Mouse (Mus musculus): ENCODE measurements around the gene Kif2c. TPM values are rescaled to one million over a fixed set of nuclear protein-coding genes. Genes with fewer than 3 reads are reported as not detected.

The Kif2c gene
- polyA plus RNA-seq, 1 experiment from 2014 or later = 137 TPM

DNA sequence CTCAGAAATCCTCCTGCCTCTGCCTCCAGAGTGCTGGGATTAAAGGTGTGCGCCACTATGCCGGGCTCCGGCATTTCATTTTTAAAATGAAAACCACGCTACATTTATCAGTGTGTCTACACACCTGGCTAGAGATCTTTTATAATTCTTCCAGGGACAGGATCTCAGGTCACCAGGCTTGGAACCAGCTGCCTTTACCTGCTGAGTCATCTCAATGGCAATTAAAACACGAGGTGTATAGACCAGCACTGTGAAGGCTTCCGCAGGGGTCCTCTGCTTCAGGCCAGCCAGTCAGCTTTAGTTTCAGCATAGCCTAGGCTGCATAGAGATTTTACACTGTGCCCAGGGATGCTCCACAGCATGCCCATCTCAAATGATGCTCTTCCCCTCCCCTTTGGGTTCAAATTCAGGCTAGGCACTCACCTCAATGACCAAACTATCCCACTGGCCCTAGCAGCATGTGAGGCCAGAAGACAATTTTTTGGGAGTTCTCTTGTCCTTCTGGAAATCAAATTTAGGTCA, 32.2 kb downstream of the Kif2c start:
- WGBS = 85% methylated on average over 6 of the region's 6 CpGs
- no peak overlapping the region for H3K4me2 ChIP-seq (ENCODE audit: low read depth, low read length)
- H3K9me3 ChIP-seq (replicated peaks; ENCODE audit: control insufficient read depth, low read length) = no peaks in the 10 kb centered on the region
- no peaks in the 10 kb centered on the region; the same call in 1 of the 2 replicates for H3K4me1 ChIP-seq (ENCODE audit: control insufficient read depth, insufficient read depth, low read length)
- peaks cover 21% of the 10 kb centered on the region for H3K36me3 ChIP-seq (replicated peaks; ENCODE audit: control insufficient read depth, insufficient read depth, low read depth, low read length)
- no peak overlapping the region for H3K4me3 ChIP-seq (ENCODE audit: low read depth, low read length)
- no peak for DNase-seq (ENCODE audit: low spot score)
- ATAC-seq (replicated peaks; ENCODE audit: insufficient number of reproducible peaks, low FRiP score, low TSS enrichment, low read depth) = 0 out of 2 replicates have a peak, but pooled peaks have one; percentile 27
- H3K27me3 ChIP-seq (ENCODE audit: control insufficient read depth, insufficient read depth, low read length) = no peaks in the 10 kb centered on the region
- no peak overlapping the region for H3K27ac ChIP-seq (replicated peaks; ENCODE audit: low read depth, low read length)
- no peak overlapping the region for H3K9ac ChIP-seq (replicated peaks; ENCODE audit: low read length)

DNA sequence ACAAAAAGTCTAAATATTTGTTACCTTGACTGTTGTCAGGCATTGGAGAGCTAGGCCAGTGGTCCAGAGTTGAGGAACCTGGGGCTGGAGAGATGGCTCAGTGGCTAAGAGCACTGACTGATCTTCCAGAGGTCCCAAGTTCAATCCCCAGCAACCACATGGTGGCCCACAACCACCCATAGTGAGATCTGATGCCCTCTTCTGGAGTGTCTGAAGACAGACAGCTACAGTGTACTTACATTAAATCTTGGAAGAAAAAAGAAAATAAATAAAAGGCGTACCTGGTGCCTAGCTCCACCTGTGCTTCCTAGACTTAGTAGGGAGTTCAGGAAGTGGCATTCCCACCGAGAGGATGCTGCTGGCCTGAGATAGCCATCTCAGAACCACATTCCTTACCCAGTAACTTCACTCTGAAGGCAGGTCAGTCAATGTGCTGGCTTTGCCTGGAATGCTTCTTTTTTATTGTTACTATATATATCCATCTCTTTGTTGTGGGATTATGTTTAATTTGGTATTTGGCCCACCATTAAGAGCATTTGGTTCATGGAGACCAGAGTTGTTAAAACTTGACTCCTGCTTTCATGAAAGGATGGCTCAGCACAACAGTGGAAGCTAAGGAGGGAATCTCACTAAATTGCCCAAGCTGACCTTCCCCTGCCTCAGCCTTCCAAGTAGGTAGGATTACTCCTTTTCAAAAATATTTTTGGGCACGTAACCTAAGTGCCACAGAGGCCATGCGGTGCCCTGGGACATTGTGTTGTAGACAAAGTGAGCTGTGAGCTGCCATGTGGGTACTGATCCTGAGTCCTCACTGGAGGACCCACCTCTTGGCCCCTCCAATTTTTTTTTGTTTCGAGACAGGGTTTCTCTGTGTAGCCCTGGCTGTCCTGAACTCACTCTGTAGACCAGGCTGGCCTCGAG, 32.9 kb downstream of the Kif2c start:
- no peak overlapping the region for H3K4me2 ChIP-seq (ENCODE audit: low read depth, low read length)
- H3K4me3 ChIP-seq (ENCODE audit: low read depth, low read length) = no peak overlapping the region
- no peak overlapping the region for H3K9ac ChIP-seq (replicated peaks; ENCODE audit: low read length)
- H3K27ac ChIP-seq (replicated peaks; ENCODE audit: low read depth, low read length) = no peak overlapping the region
- no peaks in the 10 kb centered on the region; the same call in 1 of the 2 replicates for H3K4me1 ChIP-seq (ENCODE audit: control insufficient read depth, insufficient read depth, low read length)
- H3K36me3 ChIP-seq (replicated peaks; ENCODE audit: control insufficient read depth, insufficient read depth, low read depth, low read length) = peaks cover 21% of the 10 kb centered on the region
- ATAC-seq (replicated peaks; ENCODE audit: insufficient number of reproducible peaks, low FRiP score, low TSS enrichment, low read depth) (no peak), DNase-seq (ENCODE audit: low spot score) (no peak)
- WGBS = 75% methylated on average over 6 of the region's 6 CpGs
- no peaks in the 10 kb centered on the region for H3K27me3 ChIP-seq (ENCODE audit: control insufficient read depth, insufficient read depth, low read length)
- H3K9me3 ChIP-seq (replicated peaks; ENCODE audit: control insufficient read depth, low read length) = no peaks in the 10 kb centered on the region

DNA sequence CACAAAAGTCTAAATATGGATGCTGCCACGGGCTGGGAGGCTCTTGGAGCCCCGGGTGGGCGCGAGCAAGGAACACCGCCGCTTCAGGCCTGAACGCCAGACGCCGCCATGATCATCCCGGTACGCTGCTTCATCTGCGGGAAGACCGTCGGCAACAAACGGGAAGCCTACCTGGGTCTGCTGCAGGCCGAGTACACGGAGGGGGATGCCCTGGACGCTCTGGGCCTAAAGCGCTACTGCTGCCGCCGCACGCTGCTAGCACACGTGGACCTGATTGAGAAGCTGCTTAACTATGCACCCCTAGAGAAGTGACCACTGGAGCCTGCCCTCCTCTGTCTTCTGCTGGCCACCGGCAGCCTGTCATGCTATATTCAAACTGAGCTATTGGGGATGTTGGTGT, 33.6 kb downstream of the Kif2c start:
- WGBS = 65% methylated on average over 24 of the region's 24 CpGs
- no peak for ATAC-seq (replicated peaks; ENCODE audit: insufficient number of reproducible peaks, low FRiP score, low TSS enrichment, low read depth)

DNA sequence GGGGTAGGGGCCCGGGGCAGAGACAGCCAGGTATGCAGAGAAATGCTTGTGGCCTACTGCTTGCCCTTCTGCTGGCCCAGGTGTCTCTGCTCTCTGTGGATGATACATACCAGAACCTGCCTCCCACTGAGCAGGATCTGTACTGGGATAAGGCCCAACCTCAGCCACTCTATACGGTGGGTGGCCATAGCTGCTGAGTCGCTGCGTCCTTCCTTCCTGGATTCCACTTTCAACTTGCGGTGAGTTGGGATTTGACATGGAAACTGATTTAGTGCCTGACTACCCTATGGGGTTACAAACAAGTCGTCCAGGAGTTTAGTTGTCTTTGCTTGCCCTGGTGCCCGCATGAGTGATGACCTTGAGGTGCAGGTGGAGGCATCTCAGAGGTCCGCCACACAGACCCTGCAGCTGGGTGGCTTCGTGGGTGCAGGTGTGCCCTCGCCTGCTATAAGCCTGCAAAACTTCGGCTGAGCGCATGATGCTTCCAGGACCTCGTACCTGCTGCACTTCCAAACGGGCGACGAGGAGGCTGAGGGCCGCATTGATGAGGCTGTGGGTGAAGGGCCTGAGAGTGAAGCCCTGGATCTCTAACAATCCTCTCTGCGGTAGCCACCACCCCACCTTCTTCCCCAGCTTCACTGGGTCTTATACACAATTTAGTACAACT, 34.3 kb downstream of the Kif2c start:
- H3K9me3 ChIP-seq (replicated peaks; ENCODE audit: control insufficient read depth, low read length) = no peaks in the 10 kb centered on the region
- H3K27ac ChIP-seq (replicated peaks; ENCODE audit: low read depth, low read length) = no peak overlapping the region
- no peak for ATAC-seq (replicated peaks; ENCODE audit: insufficient number of reproducible peaks, low FRiP score, low TSS enrichment, low read depth)
- 86% methylated on average over 18 of the region's 18 CpGs for WGBS
- no peak overlapping the region for H3K9ac ChIP-seq (replicated peaks; ENCODE audit: low read length)
- peaks cover 20% of the 10 kb centered on the region for H3K36me3 ChIP-seq (replicated peaks; ENCODE audit: control insufficient read depth, insufficient read depth, low read depth, low read length)
- H3K27me3 ChIP-seq (ENCODE audit: control insufficient read depth, insufficient read depth, low read length) = no peaks in the 10 kb centered on the region
- H3K4me2 ChIP-seq (ENCODE audit: low read depth, low read length) = no peak overlapping the region
- no peak overlapping the region for H3K4me3 ChIP-seq (ENCODE audit: low read depth, low read length)
- DNase-seq (ENCODE audit: low spot score) = no peak
- H3K4me1 ChIP-seq (ENCODE audit: control insufficient read depth, insufficient read depth, low read length) = no peaks in the 10 kb centered on the region; the same call in 1 of the 2 replicates

More for the DNA sequence above, 33.6 kb downstream of the Kif2c start:
- Histone ChIP-seq H3K4me1 (ENCODE audit: control insufficient read depth, insufficient read depth, low read length) (no peaks in the 10 kb centered on the region; the same call in 1 of the 2 replicates), H3K4me3 (ENCODE audit: low read depth, low read length) (no peak overlapping the region), H3K9ac (replicated peaks; ENCODE audit: low read length) (no peak overlapping the region), H3K4me2 (ENCODE audit: low read depth, low read length) (no peak overlapping the region), H3K27me3 (ENCODE audit: control insufficient read depth, insufficient read depth, low read length) (no peaks in the 10 kb centered on the region), H3K9me3 (replicated peaks; ENCODE audit: control insufficient read depth, low read length) (no peaks in the 10 kb centered on the region), H3K27ac (replicated peaks; ENCODE audit: low read depth, low read length) (no peak overlapping the region), H3K36me3 (replicated peaks; ENCODE audit: control insufficient read depth, insufficient read depth, low read depth, low read length) (peaks cover 21% of the 10 kb centered on the region)
- DNase-seq (ENCODE audit: low spot score) = no peak

DNA sequence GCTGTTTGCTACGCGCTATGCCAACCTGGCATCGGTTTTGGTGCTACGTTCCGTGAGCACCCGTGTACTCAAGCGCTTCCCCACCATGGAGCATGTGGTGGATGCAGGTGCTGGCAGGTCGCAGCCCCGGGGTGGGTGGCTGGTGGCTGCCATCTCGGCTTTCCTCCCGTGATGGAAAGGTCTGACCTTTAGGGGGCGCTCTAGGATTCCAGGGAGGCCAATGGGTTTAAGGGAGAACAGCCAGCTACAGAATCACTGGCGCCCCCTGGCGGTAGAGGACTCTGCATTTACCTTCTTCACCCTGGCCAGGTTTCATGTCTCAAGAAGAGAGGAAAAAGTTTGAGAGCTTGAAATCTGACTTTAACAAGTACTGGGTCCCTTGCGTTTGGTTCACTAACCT, 36.3 kb downstream of the Kif2c start:
- Histone ChIP-seq H3K36me3 (replicated peaks; ENCODE audit: control insufficient read depth, insufficient read depth, low read depth, low read length) (peaks cover 5% of the 10 kb centered on the region), H3K9me3 (replicated peaks; ENCODE audit: control insufficient read depth, low read length) (no peaks in the 10 kb centered on the region), H3K4me1 (ENCODE audit: control insufficient read depth, insufficient read depth, low read length) (no peaks in the 10 kb centered on the region), H3K4me3 (ENCODE audit: low read depth, low read length) (no peak overlapping the region), H3K4me2 (ENCODE audit: low read depth, low read length) (no peak overlapping the region), H3K9ac (replicated peaks; ENCODE audit: low read length) (no peak overlapping the region), H3K27ac (replicated peaks; ENCODE audit: low read depth, low read length) (no peak overlapping the region), H3K27me3 (ENCODE audit: control insufficient read depth, insufficient read depth, low read length) (no peaks in the 10 kb centered on the region)
- WGBS = 31% methylated on average over 15 of the region's 15 CpGs
- DNase-seq (ENCODE audit: low spot score) (peak; percentile 87), ATAC-seq (replicated peaks; ENCODE audit: insufficient number of reproducible peaks, low FRiP score, low TSS enrichment, low read depth) (no peak)

DNA sequence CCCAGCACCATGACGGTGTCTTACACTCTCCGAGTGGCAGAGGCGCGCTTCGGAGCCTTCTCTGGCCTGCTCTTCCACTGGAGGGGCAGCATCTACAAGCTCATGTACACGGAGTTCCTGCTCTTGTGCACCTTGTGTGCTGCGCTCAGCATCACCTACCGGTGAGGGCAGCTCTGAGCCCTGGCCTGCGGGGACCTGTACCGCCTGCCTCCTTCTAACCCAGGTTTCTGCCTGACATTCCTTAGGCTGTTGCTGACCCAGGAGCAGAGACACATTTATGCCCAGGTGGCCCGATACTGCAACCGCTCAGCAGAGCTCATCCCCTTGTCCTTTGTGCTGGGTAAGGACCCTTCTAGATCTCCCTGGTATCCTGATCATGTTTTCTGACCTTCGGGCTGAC, 37.2 kb downstream of the Kif2c start:
- Histone ChIP-seq H3K4me3 (ENCODE audit: low read depth, low read length) (no peak overlapping the region), H3K9ac (replicated peaks; ENCODE audit: low read length) (no peak overlapping the region), H3K9me3 (replicated peaks; ENCODE audit: control insufficient read depth, low read length) (no peaks in the 10 kb centered on the region), H3K27ac (replicated peaks; ENCODE audit: low read depth, low read length) (no peak overlapping the region), H3K36me3 (replicated peaks; ENCODE audit: control insufficient read depth, insufficient read depth, low read depth, low read length) (peaks cover 2% of the 10 kb centered on the region), H3K4me2 (ENCODE audit: low read depth, low read length) (no peak overlapping the region), H3K27me3 (ENCODE audit: control insufficient read depth, insufficient read depth, low read length) (no peaks in the 10 kb centered on the region), H3K4me1 (ENCODE audit: control insufficient read depth, insufficient read depth, low read length) (no peaks in the 10 kb centered on the region)
- ATAC-seq (replicated peaks; ENCODE audit: insufficient number of reproducible peaks, low FRiP score, low TSS enrichment, low read depth) = no peak
- no peak for DNase-seq (ENCODE audit: low spot score)
- WGBS = 93% methylated on average over 13 of the region's 13 CpGs

DNA sequence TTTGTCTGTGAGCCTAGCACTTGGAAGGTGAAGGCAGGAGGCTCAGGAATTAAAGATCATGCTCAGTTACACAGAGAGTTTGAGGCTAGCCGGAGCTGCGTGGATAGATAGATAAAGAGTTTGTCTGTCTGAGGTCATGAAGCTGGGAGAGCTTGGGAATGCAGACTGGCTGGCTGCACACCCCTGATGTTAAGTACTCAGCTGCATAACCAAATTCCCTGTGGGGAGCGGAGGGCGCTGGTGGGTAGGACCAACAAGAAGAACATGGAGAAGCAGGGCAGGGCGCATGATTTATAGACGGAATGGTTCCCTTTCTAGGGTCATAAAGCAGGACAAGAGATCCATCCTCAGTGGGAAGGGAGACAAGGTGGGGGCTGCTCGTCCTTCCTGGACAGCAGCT, 39.4 kb downstream of the Kif2c start:
- no peaks in the 10 kb centered on the region for H3K4me1 ChIP-seq (ENCODE audit: control insufficient read depth, insufficient read depth, low read length)
- ATAC-seq (replicated peaks; ENCODE audit: insufficient number of reproducible peaks, low FRiP score, low TSS enrichment, low read depth) = no peak
- DNase-seq (ENCODE audit: low spot score) = no peak
- H3K4me2 ChIP-seq (ENCODE audit: low read depth, low read length) = no peak overlapping the region
- H3K9me3 ChIP-seq (replicated peaks; ENCODE audit: control insufficient read depth, low read length) = no peaks in the 10 kb centered on the region
- H3K36me3 ChIP-seq (replicated peaks; ENCODE audit: control insufficient read depth, insufficient read depth, low read depth, low read length) = no peaks in the 10 kb centered on the region
- H3K4me3 ChIP-seq (ENCODE audit: low read depth, low read length) = no peak overlapping the region
- H3K27me3 ChIP-seq (ENCODE audit: control insufficient read depth, insufficient read depth, low read length) = no peaks in the 10 kb centered on the region
- H3K9ac ChIP-seq (replicated peaks; ENCODE audit: low read length) = no peak overlapping the region
- no peak overlapping the region for H3K27ac ChIP-seq (replicated peaks; ENCODE audit: low read depth, low read length)
- WGBS = 64% methylated on average over 7 of the region's 7 CpGs

DNA sequence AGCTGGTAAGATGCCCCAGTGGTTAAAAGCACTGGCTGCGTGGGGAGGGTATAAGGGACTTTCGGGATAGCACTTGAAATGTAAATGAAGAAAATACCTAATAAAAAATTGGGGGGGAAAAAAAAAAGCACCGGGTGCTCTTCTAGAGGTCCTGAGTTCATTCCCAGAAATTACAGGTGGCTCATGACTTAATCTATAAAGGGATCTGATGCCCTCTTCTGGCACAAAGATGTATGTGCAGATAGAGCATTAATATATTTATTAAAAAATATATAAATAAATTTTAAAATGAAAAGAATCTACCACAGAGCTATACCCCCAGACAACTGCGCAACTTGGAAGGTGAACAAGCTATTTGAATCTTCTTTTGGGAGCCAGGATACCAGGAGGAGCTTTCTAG, 41.8 kb downstream of the Kif2c start:
- H3K9ac ChIP-seq (replicated peaks; ENCODE audit: low read length) = no peak overlapping the region
- no peak overlapping the region for H3K4me3 ChIP-seq (ENCODE audit: low read depth, low read length)
- no peaks in the 10 kb centered on the region for H3K36me3 ChIP-seq (replicated peaks; ENCODE audit: control insufficient read depth, insufficient read depth, low read depth, low read length)
- no peaks in the 10 kb centered on the region for H3K27me3 ChIP-seq (ENCODE audit: control insufficient read depth, insufficient read depth, low read length)
- ATAC-seq (replicated peaks; ENCODE audit: insufficient number of reproducible peaks, low FRiP score, low TSS enrichment, low read depth) = no peak
- no peak for DNase-seq (ENCODE audit: low spot score)
- no peak overlapping the region for H3K27ac ChIP-seq (replicated peaks; ENCODE audit: low read depth, low read length)
- H3K9me3 ChIP-seq (replicated peaks; ENCODE audit: control insufficient read depth, low read length) = no peaks in the 10 kb centered on the region
- no peak overlapping the region for H3K4me2 ChIP-seq (ENCODE audit: low read depth, low read length)
- H3K4me1 ChIP-seq (ENCODE audit: control insufficient read depth, insufficient read depth, low read length) = no peaks in the 10 kb centered on the region
- 48% methylated on average over 4 of the region's 4 CpGs for WGBS
